Mouse (Mus musculus) left cerebral cortex, adult 2 months (tissue): ENCODE results near the gene Brwd1. TPM values are rescaled to one million over a fixed set of nuclear protein-coding genes. Genes with fewer than 3 reads are reported as not detected.
"Not testable (repeated sequence)": the region's sequence is repeated elsewhere in the genome, so short reads cannot be mapped to it uniquely, and the experiment has no call there.

Source experiments
- DNase-seq, 2 experiments: peaks; one replicate each; pipeline ENCODE4 v3.0.0; 2021 to 2022; ENCODE audit warnings: low spot score in 2 of 2, mixed read lengths in 1 of 2; ENCODE audit errors: extremely low spot score in 1 of 2
- H3K27ac ChIP-seq: fragments of 200-600 bp; 2 replicates; pipeline ENCODE4 v1.8.1; 2022
- H3K4me3 ChIP-seq: fragments of 200-600 bp; 2 replicates; pipeline ENCODE4 v1.8.1; 2022
- CTCF ChIP-seq: fragments of 200-600 bp; IDR thresholded peaks from 2 replicates; pipeline ENCODE4 v1.8.1; 2022; ENCODE audit warnings: antibody characterized with exemption, mild to moderate bottlenecking, moderate library complexity
- intact Hi-C: fragments of 180-260 bp; cut with DNase I; formaldehyde crosslinking; loops from one replicate; pipeline ENCODE4 v1.15.1; 2025
- long read RNA-seq, 2 experiments: library from polyadenylated mRNA; stranded (forward); transcript quantifications; one replicate each; pipeline ENCODE4 v2.0.0; 2021; ENCODE audit warnings: borderline mapping rate in 2 of 2
- total RNA-seq, 2 experiments: library from RNA; stranded (reverse); gene quantifications; 2 replicates each; pipeline ENCODE4 v1.2.3; 2021

Brwd1 gene
- 100 to 1,000 TPM; 164 to 167 TPM for total RNA-seq
- long read RNA-seq, experiment 1, transcript Brwd1-203 (5 exons, 2,382 nt): major isoform, 90 of 110 reads
- long read RNA-seq, experiment 1, partial matches to known transcripts: 7 of 110 reads
- long read RNA-seq, experiment 1, other reads (novel, unspliced or antisense): 13 of 110 reads
- long read RNA-seq, experiment 2, transcript Brwd1-203 (5 exons, 2,382 nt): major isoform, 88 of 112 reads
- long read RNA-seq, experiment 2, partial matches to known transcripts: 10 of 112 reads
- long read RNA-seq, experiment 2, other reads (novel, unspliced or antisense): 14 of 112 reads

GRCm38 (mm10) chr16:96082301-96083178 lies at the start of gene Brwd1:
TSS of gene Brwd1 (minus strand) at chr16:96082526.
- H3K4me3 ChIP-seq: peak within 1 kb of the TSS; percentile 89
- H3K27ac ChIP-seq: peak within 1 kb of the TSS; percentile 97
- intact Hi-C loops: loop anchor here (1.0 to 2.0 kb wide), 2 partner anchors 46 to 62 kb away; partner anchors contain the start of gene Wrb
- no peak for TF ChIP-seq CTCF
- peak; percentile 91 to 92 for DNase-seq

GRCm38 (mm10) chr16:96128466-96128865 lies 46.1 kb upstream of the Brwd1 start:
- H3K27ac ChIP-seq: peak overlapping the region; percentile 83
- no peak for TF ChIP-seq CTCF
- peak overlapping the region; percentile 79 for H3K4me3 ChIP-seq
- DNase-seq: no peak
- intact Hi-C loops: loop anchor here (1.0 to 2.0 kb wide), 2 partner anchors 16 to 45 kb away; partner anchors contain the start of gene Wrb

GRCm38 (mm10) chr16:96127657-96128344 lies 45.5 kb upstream of the Brwd1 start, which contains the start of gene Hmgn1:
TSS of gene Hmgn1 (minus strand) at chr16:96127729.
- intact Hi-C loops: loop anchor here (1.0 to 2.0 kb wide), 2 partner anchors 17 to 44 kb away; partner anchors contain the start of gene Wrb
- TF ChIP-seq CTCF: no peak

GRCm38 (mm10) chr16:96127288-96127656 lies 44.9 kb upstream of the Brwd1 start:
- peak overlapping the region; percentile 83 for H3K27ac ChIP-seq
- H3K4me3 ChIP-seq: peak overlapping the region; percentile 79
- intact Hi-C loops: no loop called here
- no peak for DNase-seq
- no peak for TF ChIP-seq CTCF

More at GRCm38 (mm10) chr16:96127657-96128344, 45.5 kb upstream of the Brwd1 start, which contains the start of gene Hmgn1:
- DNase-seq: peak; percentile 88 to 96
- peak within 1 kb of the TSS; percentile 83 for H3K27ac ChIP-seq
- H3K4me3 ChIP-seq: peak within 1 kb of the TSS; percentile 79

GRCm38 (mm10) chr16:96126684-96127171 lies 44.4 kb upstream of the Brwd1 start:
- DNase-seq: no peak
- H3K4me3 ChIP-seq: peak overlapping the region; percentile 79

GRCm38 (mm10) chr16:96120022-96120623 lies 37.8 kb upstream of the Brwd1 start:
- no peak for TF ChIP-seq CTCF
- Histone ChIP-seq H3K27ac (no peak overlapping the region), H3K4me3 (no peak overlapping the region)
- DNase-seq: no peak
- intact Hi-C loops: no loop called here

More at GRCm38 (mm10) chr16:96126684-96127171, 44.4 kb upstream of the Brwd1 start:
- peak overlapping the region; percentile 83 for H3K27ac ChIP-seq
- TF ChIP-seq CTCF: no peak
- intact Hi-C loops: no loop called here

GRCm38 (mm10) chr16:96114729-96115128 lies 32.4 kb upstream of the Brwd1 start:
- peak; percentile 5; the same call in 1 of the 2 replicates for TF ChIP-seq CTCF
- Histone ChIP-seq H3K27ac (no peak overlapping the region), H3K4me3 (no peak overlapping the region)
- intact Hi-C loops: no loop called here
- no peak for DNase-seq

GRCm38 (mm10) chr16:96112769-96113168 lies 30.4 kb upstream of the Brwd1 start:
- no peak for DNase-seq
- TF ChIP-seq CTCF: no peak
- Histone ChIP-seq H3K27ac (no peak overlapping the region), H3K4me3 (no peak overlapping the region)
- intact Hi-C loops: no loop called here

GRCm38 (mm10) chr16:96110655-96111345 lies 28.5 kb upstream of the Brwd1 start:
- no peak for TF ChIP-seq CTCF
- no peak overlapping the region for H3K27ac ChIP-seq
- DNase-seq: no peak
- intact Hi-C loops: no loop called here
- H3K4me3 ChIP-seq: no peak overlapping the region

- Histone ChIP-seq H3K27ac (no peak overlapping the region), H3K4me3 (no peak overlapping the region)
- intact Hi-C loops: no loop called here
- no peak for TF ChIP-seq CTCF
- no peak for DNase-seq
These were observed 27.3 kb upstream of the Brwd1 start for GRCm38 (mm10) chr16:96109673-96110072.

GRCm38 (mm10) chr16:96103036-96103435 lies 20.7 kb upstream of the Brwd1 start:
- intact Hi-C loops: no loop called here
- Histone ChIP-seq H3K4me3 (no peak overlapping the region), H3K27ac (no peak overlapping the region)
- peak; percentile 61 for TF ChIP-seq CTCF
- DNase-seq: no peak

- intact Hi-C loops, H3K27ac ChIP-seq, H3K4me3 ChIP-seq, DNase-seq: not testable (repeated sequence)
These were observed 15.5 kb upstream of the Brwd1 start for GRCm38 (mm10) chr16:96097811-96098210.
